In genomic region chr15:59245927-59246649, GRCm38 (mm10) we compare ENCODE assay signal across 10 mouse cellular contexts.
DNase-seq lines count a peak whose midpoint lies in the region; ATAC-seq lines count a peak whose summit lies in the region.
"Had no signal": no experiment of that assay in that cellular context is flagged by ENCODE, and none has a peak within 500 bp of the region (broad histone marks: within the 10 kb centered on the region; RNA-seq: fewer than 3 reads in every experiment).

No protein-coding gene starts in this region.

- H3K9me3 ChIP-seq in heart, embryonic 15.5 days (replicated peaks): no peaks in the 10 kb centered on the region
- no peaks in the 10 kb centered on the region for H3K9me3 ChIP-seq in liver, embryonic 15.5 days (replicated peaks)
- H3K9me3 ChIP-seq: embryonic facial prominence, embryonic 12.5 days; G1E had no signal

- ATAC-seq in heart, embryonic 15.5 days (replicated peaks; ENCODE audit: insufficient number of reproducible peaks, insufficient read depth, low FRiP score, low read depth): no peak
- ATAC-seq in liver, embryonic 15.5 days (ENCODE audit: insufficient read depth): no peak

- H3K4me2 ChIP-seq in heart, embryonic 15.5 days: no peak overlapping the region
- H3K4me2 ChIP-seq in liver, embryonic 15.5 days: no peak overlapping the region
- H3K4me2 ChIP-seq: embryonic facial prominence, embryonic 12.5 days had no signal

- intact Hi-C loops in left cerebral cortex, postnatal 14 days (cut with DNase I): no loop called here

- peak; percentile 30 for DNase-seq in ovary, adult 18-20 months (ENCODE audit: low spot score)
- no peak for DNase-seq in ovary, postnatal 14 days (ENCODE audit: low spot score)
- peak; percentile 68 for DNase-seq in thymus, postnatal 14 days
- no peak for DNase-seq in left cerebral cortex, adult 18-20 months (ENCODE audit: low spot score in 2 of 2)
- no peak for DNase-seq in right cerebral cortex, postnatal 36 days (ENCODE audit: low spot score in 2 of 2)
- no peak for DNase-seq in left cerebral cortex, postnatal 14 days (ENCODE audit: low spot score in 2 of 2)

- no peaks in the 10 kb centered on the region for H3K27me3 ChIP-seq in heart, embryonic 15.5 days
- H3K27me3 ChIP-seq in liver, embryonic 15.5 days: no peaks in the 10 kb centered on the region
- H3K27me3 ChIP-seq: embryonic facial prominence, embryonic 12.5 days had no signal

- no peak overlapping the region for H3K9ac ChIP-seq in heart, embryonic 15.5 days
- no peak overlapping the region for H3K9ac ChIP-seq in liver, embryonic 15.5 days
- H3K9ac ChIP-seq: embryonic facial prominence, embryonic 12.5 days had no signal

- H3K4me1 ChIP-seq in heart, embryonic 15.5 days (replicated peaks): peaks cover 7% of the 10 kb centered on the region
- 0 out of 2 replicates have a peak, but pooled peaks cover 10% of the 10 kb centered on the region for H3K4me1 ChIP-seq in liver, embryonic 15.5 days (replicated peaks)

- no peaks in the 10 kb centered on the region for H3K36me3 ChIP-seq in heart, embryonic 15.5 days
- H3K36me3 ChIP-seq in liver, embryonic 15.5 days (replicated peaks): no peaks in the 10 kb centered on the region
- H3K36me3 ChIP-seq: embryonic facial prominence, embryonic 12.5 days; G1E had no signal

- WGBS in heart, embryonic 15.5 days: 53% methylated on average over 4 of the region's 4 CpGs
- WGBS in liver, embryonic 15.5 days (ENCODE audit: insufficient replicate concordance): 32% methylated on average over 4 of the region's 4 CpGs

- H3K27ac ChIP-seq in heart, embryonic 15.5 days: peak overlapping the region; percentile 48; the same call in 1 of the 2 replicates
- H3K27ac ChIP-seq in liver, embryonic 15.5 days (replicated peaks): peak overlapping the region; percentile 3; the same call in 1 of the 2 replicates
- H3K27ac ChIP-seq: embryonic facial prominence, embryonic 12.5 days had no signal

- no peak overlapping the region for H3K4me3 ChIP-seq in heart, embryonic 15.5 days
- H3K4me3 ChIP-seq in liver, embryonic 15.5 days (replicated peaks): no peak overlapping the region
- H3K4me3 ChIP-seq: embryonic facial prominence, embryonic 12.5 days had no signal

Comparison
In these comparisons a context has a peak if more than half of its experiments do, and no peak if none do; other contexts are left out.
1. DNase-seq: peak in ovary, adult 18-20 months (single experiment) and thymus, postnatal 14 days (single experiment); none in ovary, postnatal 14 days (single experiment), left cerebral cortex, adult 18-20 months (0 of 2), right cerebral cortex, postnatal 36 days (0 of 2) and left cerebral cortex, postnatal 14 days (0 of 2).